Mouse (Mus musculus): ENCODE data around the gene Zcchc2.

Zcchc2 gene

GRCm38 (mm10) chr1:105988903-105989639, 1.1 kb upstream of the Zcchc2 start:
- DNase-seq (ENCODE audit: low read depth, low spot score) = no peak

DNA sequence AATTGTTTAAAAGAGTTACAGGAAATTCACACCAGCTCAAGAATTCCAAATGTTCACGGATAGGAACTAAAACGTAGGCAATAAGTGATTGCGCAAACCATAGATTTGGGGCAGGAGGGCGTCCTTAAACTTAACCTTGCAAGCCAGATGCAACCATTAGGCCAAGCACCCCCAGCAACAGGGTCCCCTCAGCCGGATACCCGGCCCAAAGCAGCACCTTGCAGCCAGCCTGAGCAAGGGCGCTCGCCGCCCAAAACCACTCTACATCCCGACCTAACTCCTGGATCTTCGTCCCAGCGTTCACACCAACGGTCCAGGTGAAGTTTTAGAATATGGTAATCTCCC, 594 bp upstream of the Zcchc2 start:
- no peak for DNase-seq (ENCODE audit: low read depth, low spot score)

DNA sequence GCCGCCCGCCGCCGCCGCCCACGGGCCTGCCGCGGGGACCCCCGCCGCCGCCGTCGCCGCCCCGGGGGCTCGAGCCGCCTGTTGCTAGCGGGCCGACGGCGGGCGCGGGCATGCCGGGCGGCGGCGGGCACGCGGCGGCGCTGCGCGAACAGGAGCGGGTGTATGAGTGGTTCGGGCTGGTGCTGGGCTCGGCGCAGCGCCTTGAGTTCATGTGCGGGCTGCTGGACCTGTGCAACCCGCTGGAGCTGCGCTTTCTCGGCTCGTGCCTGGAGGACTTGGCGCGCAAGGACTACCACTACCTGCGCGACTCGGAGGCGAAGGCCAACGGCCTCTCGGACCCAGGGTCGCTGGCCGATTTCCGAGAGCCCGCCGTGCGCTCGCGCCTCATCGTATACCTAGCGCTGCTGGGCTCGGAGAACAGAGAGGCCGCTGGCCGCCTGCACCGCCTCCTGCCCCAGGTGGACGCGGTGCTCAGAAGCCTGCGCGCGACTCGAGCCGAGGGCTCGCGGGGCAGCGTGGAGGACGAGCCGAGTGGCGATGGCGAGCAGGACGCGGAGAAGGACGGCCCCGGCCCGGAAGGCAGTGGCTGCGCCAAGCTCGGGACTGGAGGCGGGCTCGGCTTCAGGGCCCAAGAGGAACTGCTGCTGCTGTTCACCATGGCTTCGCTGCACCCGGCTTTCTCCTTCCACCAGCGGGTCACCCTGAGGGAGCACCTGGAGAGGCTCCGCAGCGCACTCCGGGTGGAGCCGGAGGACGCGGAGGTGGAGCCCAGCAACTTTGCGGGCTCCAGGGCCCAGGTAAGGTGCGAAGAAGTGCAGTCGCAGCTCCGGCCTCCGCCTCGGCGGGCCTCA, 930 bp downstream of the Zcchc2 start:
- DNase-seq (ENCODE audit: low read depth, low spot score) = peak; percentile 87

DNA sequence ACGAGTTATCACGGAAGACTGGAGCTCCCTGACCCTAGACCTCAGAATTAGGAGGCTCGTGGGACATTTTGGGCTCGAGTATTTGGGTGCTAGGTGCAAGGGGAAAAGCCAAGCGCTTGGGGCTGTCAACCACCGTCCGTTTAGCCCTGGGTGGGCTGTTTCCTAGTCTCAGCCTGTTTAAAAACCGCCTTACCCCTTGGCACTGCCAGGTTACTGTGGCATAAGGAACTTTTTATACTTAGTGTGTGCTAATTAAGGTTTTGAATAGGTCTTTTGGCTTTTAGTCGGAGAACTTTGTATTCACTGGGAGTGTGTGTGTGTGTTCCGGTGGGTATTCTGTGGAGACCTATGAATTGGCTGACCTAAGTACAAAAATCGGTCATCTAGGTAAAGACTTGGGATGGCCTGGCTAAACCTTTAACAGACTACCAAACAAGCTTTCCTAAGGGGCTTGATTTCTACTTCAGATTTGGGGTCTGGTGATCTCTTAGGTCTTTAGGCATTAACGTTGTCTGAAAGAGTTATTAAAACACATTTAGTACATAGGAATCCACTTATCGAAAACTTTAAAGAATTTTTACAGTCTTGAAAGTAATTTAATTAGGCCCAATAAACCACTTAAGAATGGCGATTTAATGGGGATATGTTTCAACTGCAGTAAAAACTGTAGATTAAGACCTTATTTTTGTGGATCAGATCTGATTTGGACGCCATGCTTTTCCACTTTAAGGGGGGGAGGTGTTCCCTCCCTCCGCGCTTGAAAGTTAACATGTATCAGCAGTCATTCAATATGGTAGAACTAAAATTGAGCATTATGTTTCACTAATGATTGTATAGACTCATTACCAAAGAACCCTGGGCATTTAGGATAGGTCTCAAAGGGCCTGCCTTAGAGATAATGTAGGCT, 2.0 kb downstream of the Zcchc2 start:
- peak; percentile 64 for DNase-seq (ENCODE audit: low read depth, low spot score)

- peak; percentile 73 for DNase-seq (ENCODE audit: low read depth, low spot score)
Observed at GRCm38 (mm10) chr1:105993196-105993595, 3.0 kb downstream of the Zcchc2 start.

- DNase-seq (ENCODE audit: low read depth, low spot score) = peak; percentile 94
Observed at GRCm38 (mm10) chr1:105993601-105994209, 3.5 kb downstream of the Zcchc2 start.

DNA sequence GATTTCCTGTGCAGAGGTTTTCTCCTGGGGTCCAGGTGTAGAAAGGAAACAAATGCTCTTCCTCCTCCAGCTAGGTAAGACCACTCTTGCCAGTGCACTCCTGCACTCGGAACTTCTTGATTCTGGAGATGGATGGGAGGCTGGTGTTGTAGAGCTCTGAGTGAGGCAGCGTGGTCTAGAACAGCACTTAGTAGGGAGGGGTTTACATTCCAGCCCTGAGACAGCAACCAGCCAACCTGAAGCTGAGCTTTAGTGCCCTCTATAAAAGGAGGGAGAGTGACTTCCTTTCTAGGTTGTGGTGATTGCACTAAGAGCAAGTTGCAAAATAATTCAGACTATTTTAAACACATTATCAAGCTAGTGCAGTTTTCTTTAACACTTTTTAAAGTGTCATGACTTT, 5.8 kb downstream of the Zcchc2 start:
- peak; percentile 41 for DNase-seq (ENCODE audit: low read depth, low spot score)

GRCm38 (mm10) chr1:105997282-105997681, 7.1 kb downstream of the Zcchc2 start:
- no peak for DNase-seq (ENCODE audit: low read depth, low spot score)

- DNase-seq (ENCODE audit: low read depth, low spot score) = no peak
Observed at GRCm38 (mm10) chr1:105999802-106000201, 9.6 kb downstream of the Zcchc2 start.

DNA sequence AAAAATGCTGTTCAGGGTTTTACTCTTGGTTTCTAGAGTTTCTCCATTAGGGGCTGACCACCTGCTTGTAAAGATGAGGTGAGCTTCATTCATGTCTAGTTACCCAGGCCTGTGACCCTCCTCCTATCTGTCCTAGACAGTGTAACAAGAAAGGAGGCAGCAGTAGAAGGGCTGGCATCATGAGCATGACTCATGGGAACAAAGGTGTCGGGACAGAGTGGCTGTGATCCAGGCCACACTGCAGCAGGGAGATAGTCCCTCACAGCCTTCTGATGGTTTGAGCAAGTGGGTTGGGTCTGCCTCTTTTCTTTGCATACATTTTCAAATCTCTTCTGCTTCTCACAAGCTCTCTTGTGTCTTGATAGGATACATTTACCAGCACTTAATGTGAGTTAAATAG, 17.4 kb downstream of the Zcchc2 start:
- no peak for DNase-seq (ENCODE audit: low read depth, low spot score)

GRCm38 (mm10) chr1:106011097-106011496, 20.9 kb downstream of the Zcchc2 start:
- DNase-seq (ENCODE audit: low read depth, low spot score) = no peak

GRCm38 (mm10) chr1:106013759-106014158, 23.6 kb downstream of the Zcchc2 start:
- no peak for DNase-seq (ENCODE audit: low read depth, low spot score)

GRCm38 (mm10) chr1:106016262-106016661, 26.1 kb downstream of the Zcchc2 start:
- DNase-seq (ENCODE audit: low read depth, low spot score) = no peak

- DNase-seq (ENCODE audit: low read depth, low spot score) = no peak
Observed at GRCm38 (mm10) chr1:106019854-106020253, 29.6 kb downstream of the Zcchc2 start.

DNA sequence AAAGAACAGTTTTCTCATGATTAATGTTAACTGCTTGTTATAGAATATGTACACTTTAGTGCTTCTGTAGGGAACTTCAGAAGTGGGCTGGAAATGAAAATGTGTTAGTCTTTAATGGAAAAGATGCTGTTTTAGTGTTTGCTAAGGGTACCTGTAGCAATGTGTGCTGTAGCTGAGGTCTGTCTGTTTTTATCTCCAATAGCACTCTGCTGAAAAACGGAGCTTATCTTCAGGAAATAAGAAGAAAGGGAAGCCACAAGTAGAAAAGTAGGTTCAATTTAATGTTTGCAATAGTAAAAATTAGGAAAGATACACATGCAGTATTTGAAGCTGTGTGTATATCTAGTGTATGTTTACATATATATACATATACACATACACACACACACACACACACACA, 32.8 kb downstream of the Zcchc2 start:
- no peak for DNase-seq (ENCODE audit: low read depth, low spot score)

- no peak for DNase-seq (ENCODE audit: low read depth, low spot score)
Observed at GRCm38 (mm10) chr1:106024254-106024653, 34.0 kb downstream of the Zcchc2 start.

DNA sequence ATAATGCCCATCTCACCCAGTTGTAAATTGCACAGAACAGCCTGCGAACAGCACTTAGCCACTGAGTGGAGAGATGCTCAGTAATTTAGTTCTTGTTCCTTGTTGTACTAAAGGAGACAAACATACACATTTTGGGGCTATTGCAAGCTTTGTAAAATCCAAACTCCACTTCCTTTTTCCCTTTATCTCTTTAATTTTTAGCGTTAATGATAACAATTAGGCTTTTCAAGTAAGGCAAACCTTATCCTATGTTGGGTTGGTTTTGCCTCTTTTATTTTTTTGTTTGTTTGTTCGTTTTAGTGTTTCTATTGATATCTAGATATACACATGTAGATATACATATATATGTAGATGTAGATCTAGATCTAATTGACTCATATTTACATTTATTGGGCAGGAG, 34.6 kb downstream of the Zcchc2 start:
- DNase-seq (ENCODE audit: low read depth, low spot score) = no peak

- no peak for DNase-seq (ENCODE audit: low read depth, low spot score)
Observed at GRCm38 (mm10) chr1:106029769-106030168, 39.6 kb downstream of the Zcchc2 start.

DNA sequence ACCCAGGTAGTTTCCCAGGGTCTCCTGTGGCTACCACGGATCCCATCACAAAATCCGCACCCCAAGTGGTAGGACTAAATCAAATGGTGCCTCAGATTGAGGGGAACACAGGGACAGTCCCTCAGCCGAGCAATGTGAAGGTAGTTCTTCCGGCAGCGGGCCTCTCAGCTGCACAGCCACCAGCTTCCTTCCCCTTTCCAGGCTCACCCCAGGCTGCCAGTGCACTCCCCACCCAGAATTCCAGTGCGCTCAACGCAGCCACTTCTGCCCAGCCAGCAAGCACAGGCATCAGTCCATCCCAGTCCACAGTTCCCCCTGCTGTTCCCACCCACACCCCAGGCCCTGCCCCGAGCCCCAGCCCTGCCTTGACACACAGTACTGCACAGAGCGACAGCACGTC, 40.1 kb downstream of the Zcchc2 start:
- DNase-seq (ENCODE audit: low read depth, low spot score) = no peak

- peak; percentile 7 for DNase-seq (ENCODE audit: low read depth, low spot score)
Observed at GRCm38 (mm10) chr1:106030886-106031285, 40.7 kb downstream of the Zcchc2 start.

DNA sequence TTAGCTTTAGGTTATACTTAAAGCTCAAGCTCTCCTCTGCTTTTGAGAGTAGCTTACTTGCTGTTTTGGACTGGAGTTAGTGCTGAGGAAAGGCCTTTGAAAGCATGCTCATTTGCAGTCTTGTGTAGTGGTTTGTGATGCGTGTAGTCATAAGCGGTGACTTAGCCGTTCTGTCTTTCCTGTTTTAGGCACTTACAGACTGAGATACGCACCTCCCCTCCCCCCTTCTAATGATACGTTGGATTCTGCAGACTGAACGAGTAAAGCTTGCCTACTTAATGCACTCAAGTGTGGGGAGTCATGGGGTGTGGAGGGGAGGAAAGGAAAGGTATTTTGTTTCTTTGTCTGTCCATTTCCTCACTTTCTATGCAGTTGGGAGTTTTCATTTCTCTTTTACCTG, 41.7 kb downstream of the Zcchc2 start:
- DNase-seq (ENCODE audit: low read depth, low spot score) = no peak

- no peak for DNase-seq (ENCODE audit: low read depth, low spot score)
Observed at GRCm38 (mm10) chr1:106034776-106035175, 44.6 kb downstream of the Zcchc2 start.

All from A20 (cell line).